Mouse (Mus musculus): ENCODE measurements around the gene Ccdc62.

The Ccdc62 gene

GRCm38 (mm10) chr5:123935931-123936330 lies 5.5 kb downstream of the Ccdc62 start:
- DNase-seq (ENCODE audit: low spot score in 2 of 2): no peak

GRCm38 (mm10) chr5:123938479-123938878 lies 8.0 kb downstream of the Ccdc62 start:
- DNase-seq (ENCODE audit: low spot score in 2 of 2): no peak

- no peak for DNase-seq (ENCODE audit: low spot score in 2 of 2)
These were observed 16.1 kb downstream of the Ccdc62 start for GRCm38 (mm10) chr5:123946546-123946945.

GRCm38 (mm10) chr5:123947041-123947761 lies 16.7 kb downstream of the Ccdc62 start:
- no peak for DNase-seq (ENCODE audit: low spot score in 2 of 2)

GRCm38 (mm10) chr5:123952365-123953045 lies 22.0 kb downstream of the Ccdc62 start:
- peak in 1 of 2 experiments; percentile 26 for DNase-seq (ENCODE audit: low spot score in 2 of 2)

- DNase-seq (ENCODE audit: low spot score in 2 of 2): no peak
These were observed 26.7 kb downstream of the Ccdc62 start for GRCm38 (mm10) chr5:123957213-123957612.

DNA sequence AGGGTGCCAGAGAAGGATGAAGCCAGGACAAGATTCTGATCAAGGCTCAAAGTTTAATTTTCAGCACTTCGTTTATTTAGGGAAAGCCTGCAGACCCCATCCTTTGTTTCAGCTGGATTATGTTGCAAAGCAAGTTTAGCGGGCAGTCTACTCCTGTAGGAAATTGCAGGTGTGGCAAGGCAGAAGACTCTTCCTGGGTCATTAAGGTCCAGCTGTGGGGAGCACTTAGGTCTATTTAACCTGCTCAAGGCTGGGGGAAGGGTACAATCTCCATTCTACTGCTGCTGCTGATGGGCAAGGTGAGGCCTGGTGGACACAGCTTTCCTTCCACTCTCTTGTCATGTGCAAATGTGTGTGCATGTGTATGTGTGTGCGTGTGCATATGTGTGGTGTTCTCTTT lies 28.5 kb downstream of the Ccdc62 start:
- no peak for DNase-seq (ENCODE audit: low spot score in 2 of 2)

GRCm38 (mm10) chr5:123960129-123960528 lies 29.6 kb downstream of the Ccdc62 start:
- DNase-seq (ENCODE audit: low spot score in 2 of 2): no peak

DNA sequence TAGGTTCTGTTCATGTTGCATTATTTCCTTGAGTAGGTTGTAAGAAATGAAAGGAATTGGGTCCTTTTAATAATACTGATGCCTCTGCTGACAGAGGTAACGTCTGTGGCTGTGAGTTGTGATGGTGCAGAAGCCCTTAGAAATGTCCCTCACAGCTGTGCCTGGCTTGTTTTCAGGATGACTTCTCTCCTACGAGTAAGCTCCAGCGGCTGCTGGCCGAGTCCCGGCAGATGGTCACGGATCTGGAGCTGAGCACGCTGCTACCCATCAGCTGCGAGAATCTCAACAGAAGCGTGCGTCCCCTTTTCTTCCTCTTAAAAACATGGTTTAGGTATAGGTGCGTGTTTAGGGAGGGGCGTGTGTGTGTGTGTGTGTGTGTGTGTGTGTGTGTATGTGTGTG lies 30.6 kb downstream of the Ccdc62 start:
- no peak for DNase-seq (ENCODE audit: low spot score in 2 of 2)

DNA sequence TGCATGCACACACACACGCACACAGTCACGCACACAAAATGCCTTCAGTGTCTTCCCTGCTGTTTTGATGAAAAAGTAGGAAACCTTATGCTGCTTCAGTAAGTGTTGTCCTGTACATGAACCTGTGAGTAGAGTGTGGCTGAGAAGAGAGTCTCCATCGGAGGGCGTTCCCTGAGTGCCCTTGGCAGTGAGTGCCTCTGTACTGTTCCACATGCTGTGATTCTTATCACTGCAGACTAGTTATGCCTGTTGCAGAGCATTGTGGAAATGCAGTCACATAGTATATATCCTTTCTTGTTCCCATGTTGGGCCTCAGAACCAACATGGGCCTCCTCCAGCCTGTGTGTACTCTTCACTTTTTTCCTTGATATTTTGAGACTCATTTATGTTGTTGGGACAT lies 33.7 kb downstream of the Ccdc62 start:
- DNase-seq (ENCODE audit: low spot score in 2 of 2): no peak

GRCm38 (mm10) chr5:123966759-123967158 lies 36.3 kb downstream of the Ccdc62 start:
- no peak for DNase-seq (ENCODE audit: low spot score in 2 of 2)

DNA sequence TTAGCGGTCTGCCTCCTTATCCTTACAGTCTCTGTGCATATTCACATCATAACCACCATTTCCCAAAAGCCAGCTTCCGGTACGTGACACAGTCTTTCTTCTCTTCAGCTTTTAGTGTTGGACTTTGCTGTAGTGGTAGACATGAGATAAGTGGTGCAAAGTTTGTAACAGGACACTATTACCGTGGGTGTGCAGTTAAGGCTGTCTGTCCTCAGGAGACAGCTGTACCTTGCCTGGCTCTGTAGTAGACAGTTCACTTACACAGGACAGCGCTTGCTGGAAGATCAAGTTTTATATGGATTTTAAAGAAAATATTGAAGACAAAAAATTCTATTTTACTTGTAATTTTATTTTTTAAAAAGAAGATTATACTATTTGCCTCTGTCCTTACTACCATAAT lies 38.0 kb downstream of the Ccdc62 start:
- DNase-seq (ENCODE audit: low spot score in 2 of 2): no peak

GRCm38 (mm10) chr5:123969216-123969615 lies 38.7 kb downstream of the Ccdc62 start:
- no peak for DNase-seq (ENCODE audit: low spot score in 2 of 2)

DNA sequence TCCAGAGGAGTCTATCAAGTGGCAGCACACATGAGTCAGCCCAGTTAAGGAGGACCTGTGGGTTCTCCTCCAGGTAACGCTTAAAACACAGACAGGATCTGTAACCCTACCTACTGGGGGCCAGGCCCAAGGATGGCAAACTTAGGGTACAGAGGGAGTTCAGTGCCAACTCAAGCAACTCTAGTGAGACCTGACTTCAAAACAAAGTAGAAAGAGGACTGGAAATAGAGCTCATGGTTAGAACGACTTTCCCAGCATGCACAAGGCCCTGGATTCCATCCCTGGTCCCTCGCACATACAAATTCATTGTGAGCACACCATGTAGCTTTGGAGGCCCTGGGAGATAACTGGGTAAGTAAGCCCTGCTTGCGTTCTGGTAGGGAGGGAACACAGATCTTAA lies 40.1 kb downstream of the Ccdc62 start:
- DNase-seq (ENCODE audit: low spot score in 2 of 2): no peak

DNA sequence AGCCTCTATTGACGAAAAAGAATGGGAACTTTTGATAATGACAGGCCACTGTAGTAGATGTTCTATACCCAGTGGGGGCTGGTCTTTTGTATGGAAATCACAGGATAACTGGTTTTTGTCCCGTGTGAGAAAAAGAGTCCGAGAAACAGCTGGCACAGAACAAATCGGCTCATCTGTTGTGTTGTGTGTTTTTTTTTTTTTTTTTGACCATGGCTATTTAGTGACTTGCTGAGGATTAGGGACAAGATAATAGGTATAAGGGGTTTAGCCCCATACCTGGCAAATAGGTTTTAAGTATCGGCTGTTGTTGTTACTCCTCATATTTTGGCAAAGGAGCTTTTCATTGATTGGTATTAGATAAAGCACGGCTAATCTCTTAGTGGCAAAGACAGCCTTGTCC lies 42.0 kb downstream of the Ccdc62 start:
- no peak for DNase-seq (ENCODE audit: low spot score in 2 of 2)

GRCm38 (mm10) chr5:123973299-123974178 lies 43.1 kb downstream of the Ccdc62 start, which contains the start of gene Hip1r:
Hip1r (plus strand) TSS chr5:123973628.
- DNase-seq (ENCODE audit: low spot score in 2 of 2): no peak

DNA sequence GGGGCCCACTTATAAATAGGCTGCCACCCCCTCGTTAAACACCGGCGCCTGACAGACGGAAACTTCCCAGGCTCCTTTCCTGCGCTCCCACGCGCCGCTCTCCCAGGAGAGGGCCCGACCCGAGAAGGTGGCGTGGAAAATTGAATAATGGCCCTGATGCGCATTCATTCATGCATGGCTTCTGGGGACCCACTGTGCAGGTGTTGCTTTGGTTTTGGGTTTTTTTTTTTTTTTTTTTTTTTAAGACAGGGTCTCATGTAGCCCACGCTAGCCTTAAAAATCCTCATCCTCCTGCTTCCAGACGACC lies 43.7 kb downstream of the Ccdc62 start:
- DNase-seq (ENCODE audit: low spot score in 2 of 2): no peak

GRCm38 (mm10) chr5:123974616-123975111 lies 44.2 kb downstream of the Ccdc62 start:
- no peak for DNase-seq (ENCODE audit: low spot score in 2 of 2)

- no peak for DNase-seq (ENCODE audit: low spot score in 2 of 2)
These were observed 45.2 kb downstream of the Ccdc62 start for GRCm38 (mm10) chr5:123975668-123976180.

DNA sequence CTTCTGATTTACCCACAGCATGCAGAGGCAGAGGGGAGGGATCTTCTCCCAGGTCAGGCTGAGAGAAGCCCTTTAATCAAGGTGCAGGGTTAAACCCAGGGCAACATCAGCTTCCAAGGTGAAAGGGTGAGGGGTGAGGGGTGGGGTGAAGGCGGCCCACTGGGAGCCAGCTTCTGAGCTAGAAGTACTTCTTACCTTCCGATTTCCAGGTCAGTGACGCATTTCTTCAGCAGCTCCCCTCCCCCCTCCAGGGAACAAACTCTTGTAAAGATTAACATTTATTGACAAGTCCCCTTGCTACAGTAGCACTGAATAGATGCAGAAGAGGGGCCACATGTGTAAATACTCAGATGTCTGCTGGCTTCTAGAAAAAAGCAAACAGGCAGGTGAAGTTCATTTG lies 46.8 kb downstream of the Ccdc62 start:
- DNase-seq (ENCODE audit: low spot score in 2 of 2): no peak

DNA sequence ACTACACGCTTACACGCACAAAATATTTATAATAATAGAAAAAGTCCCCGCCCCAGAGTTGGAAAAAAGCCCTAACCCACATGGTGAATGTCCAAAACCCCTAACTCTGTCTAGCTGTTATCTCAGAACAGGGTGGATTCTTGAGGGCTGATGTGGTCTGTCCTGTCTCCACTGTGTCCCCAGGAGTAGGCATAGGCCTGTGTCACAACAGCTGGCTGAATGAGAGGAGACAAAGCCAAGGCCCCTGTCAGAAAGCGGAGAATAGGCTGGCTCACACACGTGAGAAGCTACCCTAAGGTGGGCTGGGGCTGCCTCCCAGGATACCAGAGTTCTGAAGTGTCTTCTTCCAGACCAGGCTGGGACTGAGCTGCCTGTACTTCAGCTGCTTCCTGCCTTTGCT lies 47.7 kb downstream of the Ccdc62 start:
- DNase-seq (ENCODE audit: low spot score in 2 of 2): no peak
